Mouse (Mus musculus) G1E (cell line): Measurements from ENCODE around the gene Kcns1. TPM values are rescaled to one million over a fixed set of nuclear protein-coding genes. Genes with fewer than 3 reads are reported as not detected.
"Not testable (repeated sequence)": the region's sequence is repeated elsewhere in the genome, so short reads cannot be mapped to it uniquely, and the experiment has no call there.

Experiments used
- ATAC-seq: 2 replicates; pipeline ENCODE4 v1.8.0; 2016; ENCODE audit warnings: mild to moderate bottlenecking; ENCODE audit not compliant: insufficient number of reproducible peaks, poor library complexity, low FRiP score, severe bottlenecking; ENCODE audit errors: extremely low read depth
- DNase-seq: peaks from one replicate; pipeline ENCODE4 v3.0.0; 2012; ENCODE audit warnings: low spot score
- H3K27me3 ChIP-seq: 2 replicates; pipeline ENCODE4 v1.6.1; 2012; ENCODE audit warnings: mild to moderate bottlenecking, low read length, inconsistent platforms; ENCODE audit not compliant: insufficient read depth
- H3K36me3 ChIP-seq: replicated peaks from 2 replicates; pipeline ENCODE3; 2012; ENCODE audit warnings: mild to moderate bottlenecking, inconsistent platforms
- H3K4me1 ChIP-seq: 2 replicates; pipeline ENCODE4 v1.6.1; 2012; ENCODE audit warnings: low read depth, low read length, inconsistent platforms, mixed read lengths; ENCODE audit not compliant: insufficient read depth
- H3K4me3 ChIP-seq: 2 replicates; pipeline ENCODE4 v1.5.1; 2012; ENCODE audit warnings: low read depth, mild to moderate bottlenecking, inconsistent platforms, low read length, moderate library complexity, mixed read lengths
- H3K9me3 ChIP-seq: replicated peaks from 2 replicates; pipeline ENCODE4 v1.6.1; 2012; ENCODE audit warnings: inconsistent platforms
- CTCF ChIP-seq: IDR thresholded peaks from 2 replicates; pipeline ENCODE4 v1.5.1; 2012; ENCODE audit warnings: low read depth, low read length, inconsistent platforms, mixed read lengths
- GATA1 ChIP-seq: IDR thresholded peaks from 2 replicates; pipeline ENCODE4 v1.6.1; 2012; ENCODE audit warnings: borderline replicate concordance, low read length, inconsistent platforms, mixed read lengths
- GATA2 ChIP-seq: IDR thresholded peaks from 2 replicates; pipeline ENCODE4 v1.6.1; 2012; ENCODE audit warnings: low read depth, low read length, inconsistent platforms, borderline replicate concordance
- POLR2AphosphoS5 ChIP-seq: IDR thresholded peaks from 2 replicates; pipeline ENCODE4 v1.6.1; 2012; ENCODE audit warnings: low read depth, low read length, inconsistent platforms; ENCODE audit not compliant: insufficient replicate concordance
- TAL1 ChIP-seq: conservative IDR thresholded peaks from 2 replicates; pipeline ENCODE4 v1.6.1; 2012; ENCODE audit warnings: low read depth, low read length, inconsistent platforms, mixed read lengths
- polyA plus RNA-seq: library from polyadenylated mRNA; stranded (reverse); fragments of >175 nt; gene quantifications from 2 replicates; pipeline ENCODE4 v1.2.3, GENCODE M21; 2012
- total RNA-seq, 2 experiments: library from RNA; stranded (forward) in 1 of 2; stranded (reverse) in 1 of 2; fragments of 200-1000 nt in 1 of 2; fragments of >200 nt in 1 of 2; fragmentation: Nextera tagmentation in 1 of 2; gene quantifications; 2 replicates each; pipeline ENCODE4 v1.2.3; 2014 to 2017

Kcns1 gene
- not detected in 2 replicates for total RNA-seq (2014; fragmentation: Nextera tagmentation)
- not detected in 2 replicates for total RNA-seq (2017)
- not detected in 2 replicates for polyA plus RNA-seq

DNA sequence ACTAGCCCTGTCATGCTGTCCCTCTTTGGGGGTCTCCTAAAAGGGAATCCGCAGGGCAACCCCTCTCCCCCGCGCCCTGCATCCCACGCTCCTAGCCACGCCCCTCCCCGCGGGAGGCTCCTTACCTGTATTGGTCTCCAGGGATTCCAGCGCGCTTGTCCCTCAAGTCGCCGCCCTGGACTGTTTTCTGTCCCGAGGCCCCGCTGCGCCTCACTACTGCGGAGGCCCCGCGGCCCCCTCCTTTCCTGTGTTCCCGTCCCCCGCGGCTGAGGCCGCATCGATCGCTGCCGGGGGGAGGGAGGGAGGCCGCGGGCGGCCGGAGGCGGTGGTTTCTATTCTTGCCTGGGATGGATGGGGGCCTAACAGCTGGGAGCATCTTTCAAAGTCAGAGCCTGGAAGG lies at the start of gene Kcns1:
Kcns1 (minus strand) TSS at position 212 of the 400 bp plus-strand sequence.
- no peak for ATAC-seq
- no peak for DNase-seq
- H3K4me3 ChIP-seq: no peak within 1 kb of the TSS
- no peak for TF ChIP-seq CTCF
- TF ChIP-seq GATA1: no peak
- TF ChIP-seq TAL1: no peak
- no peak for TF ChIP-seq GATA2
- no peak for TF ChIP-seq POLR2AphosphoS5
- peaks cover 7% of the 10 kb centered on the region for H3K9me3 ChIP-seq
- peaks cover 3% of the 10 kb centered on the region for H3K27me3 ChIP-seq
- no peaks in the 10 kb centered on the region for H3K36me3 ChIP-seq
- H3K4me1 ChIP-seq: no peaks in the 10 kb centered on the region

DNA sequence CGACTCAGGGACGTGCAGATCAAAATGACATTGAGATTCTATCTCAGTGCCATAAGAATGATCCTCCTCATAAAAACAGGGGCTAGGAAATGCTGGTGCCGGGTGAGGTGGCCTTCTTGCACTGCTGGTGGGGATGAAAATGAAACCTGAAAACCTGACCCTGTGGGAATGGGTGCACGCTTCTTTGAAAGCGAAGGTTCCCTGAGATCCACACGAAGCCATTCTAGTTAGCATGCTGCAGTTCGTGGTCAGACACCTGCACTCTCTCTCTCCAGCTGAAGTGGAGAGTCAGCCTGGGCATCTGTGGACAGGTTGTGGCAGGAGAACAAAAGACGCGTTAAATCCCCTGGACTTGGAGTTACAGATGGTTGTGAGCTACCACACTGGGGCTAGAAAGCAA lies 48.4 kb upstream of the Kcns1 start:
- ATAC-seq (no peak), DNase-seq (no peak)
- H3K36me3 ChIP-seq: no peaks in the 10 kb centered on the region
- H3K9me3 ChIP-seq: no peaks in the 10 kb centered on the region
- H3K4me1 ChIP-seq: no peaks in the 10 kb centered on the region
- no peak for TF ChIP-seq GATA2
- no peak for TF ChIP-seq POLR2AphosphoS5
- no peak for TF ChIP-seq GATA1
- TF ChIP-seq CTCF: no peak
- no peak for TF ChIP-seq TAL1
- H3K4me3 ChIP-seq: no peak overlapping the region
- 0 out of 2 replicates have a peak, but pooled peaks cover 3% of the 10 kb centered on the region for H3K27me3 ChIP-seq

DNA sequence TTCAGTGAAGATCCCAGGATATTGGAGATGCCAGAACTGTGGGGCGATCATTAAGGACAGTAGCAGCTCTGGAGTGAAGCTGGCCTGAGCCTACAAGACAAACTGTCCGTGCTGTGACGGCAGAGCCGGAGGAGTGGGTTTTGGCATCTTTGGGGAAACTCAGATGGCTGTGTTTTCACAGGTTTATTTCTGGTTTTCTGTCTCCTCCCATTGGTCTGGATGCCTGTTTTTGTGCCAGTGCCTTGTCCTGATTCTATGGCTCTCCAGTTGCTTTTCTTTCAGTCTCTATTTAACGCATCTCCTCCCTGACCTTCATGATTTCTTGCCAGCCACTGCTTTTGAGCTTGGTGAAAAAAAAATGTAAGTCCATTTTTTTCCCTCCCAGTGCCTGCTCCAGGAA lies 41.8 kb upstream of the Kcns1 start:
- ATAC-seq: no peak
- TF ChIP-seq GATA1 (no peak), TAL1 (no peak), GATA2 (no peak), POLR2AphosphoS5 (no peak), CTCF (no peak)

GRCm38 (mm10) chr2:164210892-164211291 lies 40.0 kb upstream of the Kcns1 start:
- H3K9me3 ChIP-seq: no peaks in the 10 kb centered on the region
- H3K36me3 ChIP-seq: no peaks in the 10 kb centered on the region
- ATAC-seq (no peak), DNase-seq (no peak)
- H3K4me3 ChIP-seq: no peak overlapping the region
- no peaks in the 10 kb centered on the region for H3K4me1 ChIP-seq
- 0 out of 2 replicates have a peak, but pooled peaks cover 6% of the 10 kb centered on the region for H3K27me3 ChIP-seq
- TF ChIP-seq GATA1: no peak
- TF ChIP-seq TAL1: no peak
- TF ChIP-seq GATA2: no peak

More for the DNA sequence above, 41.8 kb upstream of the Kcns1 start:
- H3K27me3 ChIP-seq: 0 out of 2 replicates have a peak, but pooled peaks cover 6% of the 10 kb centered on the region
- no peaks in the 10 kb centered on the region for H3K9me3 ChIP-seq
- no peak overlapping the region for H3K4me3 ChIP-seq
- no peaks in the 10 kb centered on the region for H3K36me3 ChIP-seq
- H3K4me1 ChIP-seq: no peaks in the 10 kb centered on the region
- DNase-seq: no peak

DNA sequence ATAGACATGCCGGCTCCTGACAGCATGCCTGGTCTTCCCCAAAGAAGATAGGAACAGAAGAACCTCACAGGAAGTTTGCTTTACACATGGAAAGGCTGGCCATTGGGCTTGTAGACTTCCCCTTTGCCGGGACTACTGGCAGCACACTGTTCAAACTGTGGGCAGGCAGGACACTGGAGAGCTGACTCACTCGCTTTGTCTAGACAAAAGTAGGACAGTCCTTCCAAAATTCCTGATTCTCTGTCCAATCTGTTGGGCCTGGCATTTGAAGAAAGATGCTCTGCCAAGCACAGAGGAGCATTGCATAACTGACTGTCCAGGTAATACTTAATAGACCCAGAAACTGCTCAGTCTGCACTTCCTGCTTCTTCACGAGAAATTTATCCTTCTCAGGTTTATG lies 35.8 kb upstream of the Kcns1 start:
- ATAC-seq (no peak), DNase-seq (no peak)
- no peak overlapping the region for H3K4me3 ChIP-seq
- no peaks in the 10 kb centered on the region for H3K4me1 ChIP-seq
- 0 out of 2 replicates have a peak, but pooled peaks cover 2% of the 10 kb centered on the region for H3K27me3 ChIP-seq
- H3K9me3 ChIP-seq: no peaks in the 10 kb centered on the region
- H3K36me3 ChIP-seq: no peaks in the 10 kb centered on the region
- TF ChIP-seq CTCF (no peak), GATA2 (no peak), TAL1 (no peak), POLR2AphosphoS5 (no peak), GATA1 (no peak)

DNA sequence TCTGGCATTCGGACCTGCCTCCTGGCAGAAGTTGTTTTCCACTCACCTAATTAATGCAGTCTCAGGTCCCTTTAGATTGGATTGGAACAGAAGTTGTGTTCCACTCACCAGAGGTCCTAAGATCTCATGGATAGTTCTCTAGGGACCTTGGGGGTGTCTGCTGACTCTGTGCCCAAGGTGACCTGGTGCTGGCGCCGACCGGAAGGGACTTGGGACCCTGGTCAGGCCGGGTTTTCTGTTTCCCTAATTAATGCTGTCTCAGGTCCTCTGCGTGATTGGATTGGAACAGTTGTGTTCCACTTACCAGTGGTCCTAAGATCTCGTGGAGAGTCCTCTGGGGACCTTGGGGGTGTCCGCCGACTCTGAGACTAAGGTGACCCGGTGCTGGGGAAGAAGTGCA lies 35.1 kb upstream of the Kcns1 start:
- H3K9me3 ChIP-seq, H3K27me3 ChIP-seq, ATAC-seq: not testable (repeated sequence)

DNA sequence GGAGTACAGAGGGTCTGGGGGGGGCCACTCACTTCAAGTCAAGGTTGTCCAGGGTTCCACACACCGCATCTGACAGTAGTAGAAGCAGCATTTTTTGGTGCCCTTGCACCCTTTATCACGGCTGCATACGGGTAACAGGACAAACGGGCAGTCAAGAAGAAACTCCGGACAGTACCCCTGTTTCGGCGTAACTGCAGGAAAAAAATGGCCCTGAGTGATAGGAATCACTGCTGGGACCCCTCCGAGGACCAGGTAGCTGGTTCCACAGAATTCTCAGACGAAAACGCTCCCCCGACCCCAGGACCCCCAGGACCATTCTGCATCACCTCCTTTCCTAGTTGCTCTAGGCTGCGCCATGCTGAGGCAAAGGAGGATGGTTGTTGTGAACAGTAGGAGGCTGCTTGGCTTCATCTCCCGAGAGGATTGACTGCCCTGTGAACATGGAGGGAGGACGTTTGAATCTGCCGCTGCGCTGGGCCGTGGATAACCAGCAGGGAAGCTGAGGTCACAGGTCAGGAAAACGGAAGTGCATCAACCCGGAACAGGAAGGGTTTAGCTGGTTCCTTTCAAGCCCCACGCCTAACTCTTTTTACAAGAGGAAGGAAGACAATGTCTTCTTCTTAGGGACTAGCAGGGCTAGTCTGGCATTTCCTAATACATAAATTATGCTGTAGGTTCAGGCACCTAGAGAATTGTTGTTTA lies 28.9 kb upstream of the Kcns1 start, which contains the start of gene Wfdc15a:
Wfdc15a (minus strand) TSS at position 505 of the 702 bp plus-strand sequence.
- Histone ChIP-seq H3K27me3 (peaks cover 3% of the 10 kb centered on the region; the same call in 1 of the 2 replicates), H3K9me3 (no peaks in the 10 kb centered on the region), H3K4me1 (peaks cover 4% of the 10 kb centered on the region), H3K36me3 (no peaks in the 10 kb centered on the region), H3K4me3 (no peak within 1 kb of the TSS)
- DNase-seq (no peak), ATAC-seq (no peak)
- TF ChIP-seq CTCF (no peak), GATA2 (no peak), TAL1 (no peak), POLR2AphosphoS5 (no peak), GATA1 (no peak)

More for the DNA sequence above, 35.1 kb upstream of the Kcns1 start:
- H3K4me1 ChIP-seq, H3K4me3 ChIP-seq, H3K36me3 ChIP-seq, DNase-seq: not testable (repeated sequence)
